Mouse (Mus musculus): ENCODE measurements around the gene Ptprm. TPM values are rescaled to one million over a fixed set of nuclear protein-coding genes. Genes with fewer than 3 reads are reported as not detected.
"Not testable (repeated sequence)": the region's sequence is repeated elsewhere in the genome, so short reads cannot be mapped to it uniquely, and the experiment has no call there.

Gene Ptprm
- total RNA-seq, 2 experiments from 2014 or later: 78.4 to 88.4 TPM

- intact Hi-C loops (cut with DNase I): no loop called here
- no peak for DNase-seq (ENCODE audit: low spot score)
These were observed 501.8 kb downstream of the Ptprm start for GRCm38 (mm10) chr17:66852496-66852895.

DNA sequence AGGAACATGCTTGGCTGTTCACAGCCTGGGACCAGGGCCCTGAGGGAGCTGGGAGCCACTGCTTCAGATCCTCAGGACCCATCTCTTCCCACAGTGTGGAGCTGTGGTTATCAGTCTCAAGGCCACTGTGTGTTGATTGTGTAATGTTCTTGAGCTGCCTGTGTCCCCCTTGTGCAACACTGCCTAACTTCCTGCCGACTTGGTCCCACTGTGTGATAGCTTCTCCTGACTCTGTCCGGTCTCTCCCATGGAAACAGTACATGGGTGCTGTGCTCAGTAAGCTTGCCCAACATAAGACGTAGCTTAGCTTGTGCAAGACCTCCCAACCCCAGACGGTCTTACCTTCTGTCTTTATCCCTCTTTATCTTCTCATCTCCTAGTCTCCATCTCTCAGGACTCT, 507.2 kb downstream of the Ptprm start:
- intact Hi-C loops (cut with DNase I); DNase-seq (ENCODE audit: low spot score): not testable (repeated sequence)

GRCm38 (mm10) chr17:66822347-66822746, 531.9 kb downstream of the Ptprm start:
- no peak for DNase-seq (ENCODE audit: low spot score)
- intact Hi-C loops (cut with DNase I): no loop called here

DNA sequence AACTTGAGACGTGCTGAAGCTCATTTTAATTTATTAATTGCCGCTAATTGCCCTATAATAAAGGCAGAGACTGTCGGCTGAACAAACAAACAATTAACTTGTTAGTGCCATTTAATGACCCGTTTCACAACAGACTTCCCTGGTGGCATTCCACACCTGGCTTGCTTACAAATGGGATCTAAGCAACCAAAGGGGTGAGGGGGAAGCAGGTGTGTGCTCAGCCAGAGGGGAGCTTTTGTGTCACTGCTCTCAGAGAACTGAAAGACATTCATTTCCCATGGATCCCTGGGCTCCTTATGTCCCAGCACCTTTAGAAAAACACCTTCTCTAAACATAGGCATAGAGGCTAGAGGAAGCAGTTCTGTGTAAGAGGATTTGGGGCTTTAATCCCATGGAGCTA, 536.9 kb downstream of the Ptprm start:
- DNase-seq (ENCODE audit: low spot score): no peak
- intact Hi-C loops (cut with DNase I): no loop called here

DNA sequence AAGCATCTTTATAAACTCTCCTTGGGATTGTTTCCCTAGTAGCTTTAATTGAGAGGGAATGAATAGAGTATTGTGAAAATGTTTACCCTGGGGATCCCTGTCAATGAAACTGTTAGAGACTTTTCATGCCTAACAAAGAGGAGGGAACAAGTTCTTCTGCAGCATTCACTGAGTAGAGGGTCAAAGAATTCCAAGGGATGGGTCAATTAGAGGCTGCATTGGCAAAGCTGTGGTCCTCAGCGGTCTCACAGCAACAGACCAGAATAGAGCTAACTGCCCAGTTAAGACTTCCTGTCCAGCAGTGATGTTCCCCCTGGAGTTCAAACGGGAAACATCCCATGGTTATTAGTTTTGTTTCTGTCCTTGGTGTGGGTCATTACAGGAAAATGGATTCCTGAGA, 538.3 kb downstream of the Ptprm start:
- no peak for DNase-seq (ENCODE audit: low spot score)
- intact Hi-C loops (cut with DNase I): no loop called here

- no peak for DNase-seq (ENCODE audit: low spot score)
- intact Hi-C loops (cut with DNase I): no loop called here
These were observed 540.5 kb downstream of the Ptprm start for GRCm38 (mm10) chr17:66813786-66814185.

DNA sequence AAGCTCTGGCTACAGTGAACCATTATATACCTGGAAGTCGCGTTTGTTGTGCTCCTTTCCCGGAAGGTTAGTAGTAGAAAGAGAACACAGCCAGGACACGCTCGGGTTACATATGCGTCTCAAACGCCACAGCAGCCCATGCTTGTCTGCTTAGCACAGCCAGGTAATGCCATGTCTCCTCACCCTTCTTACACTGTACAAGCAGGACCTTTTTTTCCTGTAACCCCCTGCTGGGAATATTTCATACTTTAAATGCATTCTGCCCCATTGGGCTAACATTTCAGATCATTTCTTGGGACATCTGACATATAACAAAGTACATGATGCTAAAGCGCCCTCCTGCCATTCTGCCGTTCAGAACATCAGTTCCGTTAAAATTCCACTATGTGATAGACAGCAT, 540.9 kb downstream of the Ptprm start:
- no peak for DNase-seq (ENCODE audit: low spot score)
- intact Hi-C loops (cut with DNase I): no loop called here

GRCm38 (mm10) chr17:66809786-66810185, 544.5 kb downstream of the Ptprm start:
- no peak for DNase-seq (ENCODE audit: low spot score)
- intact Hi-C loops (cut with DNase I): no loop called here

DNA sequence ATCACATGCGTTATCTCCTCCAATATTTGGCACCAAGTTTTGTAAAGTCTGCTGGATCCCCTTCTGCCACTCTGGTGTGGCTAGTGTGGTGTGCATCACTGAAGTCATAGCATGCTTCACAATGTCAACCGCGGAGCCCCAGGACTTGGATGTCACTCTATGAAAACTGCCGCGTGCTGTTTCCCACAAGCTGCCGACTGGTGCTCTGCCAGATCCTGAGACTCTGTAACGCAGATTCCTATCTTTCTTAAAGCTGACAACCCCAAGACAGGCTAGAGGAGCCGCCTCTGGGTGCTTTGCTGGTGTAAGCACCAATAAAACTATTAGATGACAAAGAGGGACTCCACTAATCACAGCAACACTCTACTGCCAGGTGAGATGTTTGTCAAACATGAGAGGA, 546.1 kb downstream of the Ptprm start:
- no peak for DNase-seq (ENCODE audit: low spot score)
- intact Hi-C loops (cut with DNase I): no loop called here

- intact Hi-C loops (cut with DNase I): no loop called here
- no peak for DNase-seq (ENCODE audit: low spot score)
These were observed 552.2 kb downstream of the Ptprm start for GRCm38 (mm10) chr17:66801831-66802687.

DNA sequence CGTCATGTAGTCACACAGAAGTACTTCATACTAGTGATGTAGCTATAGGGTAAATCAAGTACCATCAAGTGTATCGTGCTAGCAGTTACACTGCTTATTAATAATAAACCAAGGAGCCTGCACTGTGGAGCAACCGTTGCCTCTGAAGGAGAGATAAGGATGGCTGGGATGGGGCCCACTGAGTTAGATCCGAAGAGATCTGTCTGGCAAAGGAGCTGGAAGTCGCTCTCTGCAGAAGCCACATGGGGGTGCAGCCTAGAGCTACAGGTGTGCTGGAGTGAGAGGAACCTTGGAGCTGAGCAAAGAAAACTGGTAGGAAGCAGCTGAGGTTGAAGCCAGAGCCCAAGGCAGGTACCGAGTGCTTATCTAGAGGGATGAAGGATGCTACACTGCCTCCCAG, 554.0 kb downstream of the Ptprm start:
- DNase-seq (ENCODE audit: low spot score): no peak
- intact Hi-C loops (cut with DNase I): no loop called here

- DNase-seq (ENCODE audit: low spot score): no peak
- intact Hi-C loops (cut with DNase I): no loop called here
These were observed 568.1 kb downstream of the Ptprm start for GRCm38 (mm10) chr17:66786166-66786565.

GRCm38 (mm10) chr17:66785586-66785985, 568.7 kb downstream of the Ptprm start:
- DNase-seq (ENCODE audit: low spot score): no peak
- intact Hi-C loops (cut with DNase I): no loop called here

DNA sequence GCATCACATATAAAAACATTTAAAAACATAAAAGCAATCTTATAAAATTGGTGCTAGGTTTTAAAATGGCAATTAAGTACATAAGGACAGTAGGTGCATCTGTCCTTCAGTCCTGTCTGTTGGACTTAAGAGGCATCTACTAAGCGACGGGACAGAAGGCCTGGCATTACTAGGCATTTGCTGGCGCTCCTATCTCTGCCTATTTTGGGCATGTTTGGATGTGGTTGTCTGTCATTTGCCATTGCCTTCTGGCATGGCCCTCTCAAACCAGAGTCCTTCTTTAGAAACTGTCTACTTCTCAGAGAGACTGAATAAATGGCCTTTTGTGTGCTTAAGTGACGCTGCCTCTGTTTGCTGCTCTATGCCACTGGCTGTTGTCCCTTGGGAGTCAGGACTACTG, 570.7 kb downstream of the Ptprm start:
- DNase-seq (ENCODE audit: low spot score): no peak
- intact Hi-C loops (cut with DNase I): no loop called here

DNA sequence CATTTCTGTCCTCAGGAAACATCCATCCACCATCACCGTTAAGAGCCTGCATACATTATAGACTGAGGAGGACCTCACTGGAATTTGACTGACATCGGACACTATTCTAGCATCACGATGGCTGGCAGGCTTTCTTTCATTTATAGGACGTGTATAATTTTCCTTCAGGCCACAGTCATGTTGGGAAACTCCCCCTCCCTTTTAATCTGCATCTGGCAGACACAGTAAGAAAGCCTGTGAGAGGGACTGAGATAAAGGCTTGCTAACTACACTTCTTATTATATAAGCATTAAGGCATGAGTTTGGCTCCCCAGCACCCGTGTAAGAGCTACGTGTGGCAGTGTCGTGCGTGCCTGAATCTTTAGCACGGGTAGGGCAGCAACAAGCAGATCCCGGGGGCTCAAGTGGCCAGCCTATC, 571.2 kb downstream of the Ptprm start:
- intact Hi-C loops (cut with DNase I): no loop called here
- DNase-seq (ENCODE audit: low spot score): no peak

GRCm38 (mm10) chr17:66781910-66782309, 572.3 kb downstream of the Ptprm start:
- intact Hi-C loops (cut with DNase I): no loop called here
- DNase-seq (ENCODE audit: low spot score): no peak

GRCm38 (mm10) chr17:66779026-66779425, 575.2 kb downstream of the Ptprm start:
- intact Hi-C loops (cut with DNase I): no loop called here
- DNase-seq (ENCODE audit: low spot score): no peak

- no peak for DNase-seq (ENCODE audit: low spot score)
- intact Hi-C loops (cut with DNase I): no loop called here
These were observed 584.6 kb downstream of the Ptprm start for GRCm38 (mm10) chr17:66769365-66770363.

DNA sequence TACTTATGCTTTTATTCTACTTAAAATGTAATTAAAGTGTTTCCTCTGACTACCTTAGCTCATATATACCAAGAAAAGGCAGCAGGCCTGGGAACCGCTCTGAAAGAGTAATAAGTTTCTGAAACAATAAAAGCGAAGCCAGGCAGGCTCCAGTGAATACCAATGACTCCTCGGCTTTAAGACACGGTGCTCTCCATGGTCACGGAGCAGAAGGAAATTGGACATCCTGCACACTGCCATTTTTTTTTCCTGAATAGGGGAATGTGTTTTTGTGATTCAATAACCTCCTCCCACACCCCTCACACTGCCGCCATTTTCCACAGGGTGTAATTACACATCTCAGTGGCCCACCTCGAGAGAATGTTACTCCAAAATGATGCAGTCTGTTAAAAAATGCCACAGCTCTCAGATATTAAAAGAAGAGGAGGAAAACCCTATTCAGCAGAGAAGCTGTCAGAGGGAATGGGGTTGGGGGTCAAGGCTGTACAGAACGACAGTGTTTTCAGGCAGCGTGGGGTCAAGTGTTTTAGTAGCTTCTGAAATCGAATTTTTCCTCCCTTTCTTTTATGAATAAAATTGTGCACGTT, 585.5 kb downstream of the Ptprm start:
- no peak for DNase-seq (ENCODE audit: low spot score)
- intact Hi-C loops (cut with DNase I): no loop called here

DNA sequence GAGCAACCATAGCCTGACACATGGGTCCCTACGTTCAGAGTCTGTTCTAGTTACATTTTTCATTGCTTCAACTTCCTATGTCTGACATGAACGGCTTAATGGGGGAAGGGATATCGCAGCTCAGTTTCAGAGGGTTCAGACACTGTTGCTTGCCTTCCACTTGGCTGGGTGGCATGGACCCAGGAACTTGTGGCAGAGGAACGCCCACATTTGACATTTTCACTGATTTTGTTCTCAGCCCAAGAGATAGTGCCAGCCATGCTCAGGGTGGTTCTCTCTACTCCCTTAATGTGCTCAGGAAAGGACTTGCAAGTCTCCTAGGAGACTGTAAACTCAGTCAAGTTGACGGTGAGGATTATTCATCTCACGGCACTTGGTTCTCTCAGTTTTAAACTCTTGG, 588.1 kb downstream of the Ptprm start:
- intact Hi-C loops (cut with DNase I): no loop called here
- no peak for DNase-seq (ENCODE audit: low spot score)

Data from heart, postnatal 25 days (tissue).